Mouse (Mus musculus) cerebral cortex, adult 2 months (tissue): Measurements from ENCODE around the gene Wdr66.

ENCODE experiments used
- WGBS: fragments of 180-500 bp; shearing (Covaris S2); methylation state at CpG from one replicate; pipeline ENCODE4 v1.1.7; 2018; 5-methylcytosine and 5-hydroxymethylcytosine counted together

Wdr66 gene

DNA sequence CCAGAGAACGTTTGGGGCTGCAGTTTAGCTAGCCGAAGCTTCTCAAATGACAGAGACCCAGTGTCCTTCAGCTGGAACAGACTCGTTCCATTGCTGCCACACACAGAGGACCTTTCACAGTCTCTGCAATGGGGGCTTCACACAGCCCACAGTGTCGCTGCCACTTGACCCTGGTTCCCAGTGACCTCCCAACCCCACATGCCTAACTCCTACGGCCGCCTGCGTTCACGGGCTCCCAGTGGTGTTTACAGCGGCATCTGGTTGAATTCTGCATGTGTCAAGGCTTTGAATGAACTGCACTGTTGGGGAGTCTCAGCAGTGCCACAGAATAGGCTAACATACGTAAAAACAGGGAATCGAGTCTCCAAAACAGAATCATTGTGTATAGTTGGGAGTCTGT is 19.0 kb downstream of the Wdr66 start:
- WGBS = 74% methylated on average over 11 of the region's 11 CpGs

DNA sequence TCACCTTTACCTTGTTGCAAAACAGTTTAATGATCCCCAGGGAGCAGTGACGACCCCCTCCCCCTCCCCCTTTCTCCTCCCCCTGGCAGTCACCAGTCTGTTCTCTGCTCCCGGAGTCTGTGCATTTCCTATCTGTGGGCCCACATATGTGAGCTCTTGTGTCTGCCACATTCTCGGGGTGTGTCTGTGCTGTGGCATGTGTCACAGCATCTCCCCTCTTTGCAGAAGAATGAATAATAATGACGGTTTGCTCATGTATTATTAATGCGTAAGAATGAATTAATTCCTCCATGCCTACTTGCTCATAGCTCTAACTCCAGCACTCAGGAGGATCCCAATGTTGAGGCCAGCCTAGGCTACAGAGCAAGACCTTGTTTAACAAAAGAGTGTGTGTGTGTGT is 21.0 kb downstream of the Wdr66 start:
- 59% methylated on average over 5 of the region's 5 CpGs for WGBS

DNA sequence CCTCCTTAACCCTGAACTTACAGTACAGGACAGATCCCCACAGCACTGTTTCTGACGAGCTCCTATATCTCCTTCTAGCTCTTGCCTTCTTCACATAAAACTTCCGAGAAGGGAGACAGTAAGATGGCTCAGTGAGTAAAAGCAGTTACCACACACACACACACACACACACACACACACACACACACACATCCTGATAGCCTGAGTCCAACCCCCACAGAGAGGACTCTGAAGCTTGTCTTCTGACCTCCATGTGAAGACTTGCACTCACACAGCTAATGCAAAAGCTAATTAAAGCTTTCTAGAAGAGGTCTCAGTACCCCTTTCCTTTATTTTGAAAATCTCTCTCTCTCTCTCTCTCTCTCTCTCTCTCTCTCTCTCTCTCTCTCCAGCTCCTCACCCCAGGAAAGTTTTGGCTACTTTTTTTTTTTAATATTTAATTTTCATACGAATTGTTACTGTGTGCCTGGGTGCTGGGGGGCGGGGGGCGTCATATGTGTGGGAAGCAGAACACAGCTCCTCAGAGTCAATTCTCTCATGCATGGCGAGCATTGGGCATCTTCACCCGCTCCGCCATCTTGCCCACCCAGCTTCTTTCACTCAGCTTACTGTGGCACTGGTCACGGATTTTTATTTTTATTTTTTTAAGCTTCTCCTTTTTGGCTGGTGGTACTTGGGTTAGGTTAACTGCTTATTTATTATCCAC is 24.9 kb downstream of the Wdr66 start:
- WGBS = 71% methylated on average over 9 of the region's 9 CpGs

DNA sequence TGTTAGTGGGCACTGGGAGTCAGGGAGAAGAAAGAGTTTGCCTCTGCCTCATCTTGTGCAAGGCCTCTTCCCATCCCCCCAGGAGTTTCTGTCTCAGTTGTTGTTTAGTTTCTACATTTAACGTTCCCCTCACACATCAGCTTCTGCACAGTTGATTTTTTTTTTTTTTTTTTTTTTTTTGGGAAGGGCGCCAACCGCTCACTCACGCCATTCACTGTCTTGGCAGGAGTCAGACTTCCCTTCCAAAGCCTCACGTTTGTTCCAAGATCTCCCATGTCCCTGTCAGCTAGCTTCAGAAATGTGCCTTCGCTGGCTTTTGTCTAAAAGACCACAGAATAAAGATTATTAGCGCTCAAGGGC is 25.4 kb downstream of the Wdr66 start:
- 23% methylated on average over 7 of the region's 7 CpGs for WGBS

DNA sequence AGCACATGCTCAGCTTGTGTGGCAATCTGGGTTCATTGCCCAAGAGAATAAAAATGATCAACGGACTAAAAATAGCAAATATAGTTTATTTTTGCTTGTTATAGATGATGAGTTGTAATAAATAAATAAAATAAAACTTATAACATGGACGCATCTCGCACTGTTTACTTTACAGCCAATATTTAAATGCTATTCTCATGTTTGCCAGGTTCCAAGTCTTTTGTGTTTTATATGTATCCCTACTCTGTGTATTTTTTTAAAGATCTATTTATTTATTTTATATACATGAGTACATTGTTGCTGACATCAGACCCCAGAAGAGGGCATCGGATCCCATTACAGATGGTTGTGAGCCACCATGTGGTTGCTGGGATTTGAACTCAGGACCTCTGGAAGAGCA is 25.8 kb downstream of the Wdr66 start:
- 59% methylated on average over 4 of the region's 4 CpGs for WGBS

DNA sequence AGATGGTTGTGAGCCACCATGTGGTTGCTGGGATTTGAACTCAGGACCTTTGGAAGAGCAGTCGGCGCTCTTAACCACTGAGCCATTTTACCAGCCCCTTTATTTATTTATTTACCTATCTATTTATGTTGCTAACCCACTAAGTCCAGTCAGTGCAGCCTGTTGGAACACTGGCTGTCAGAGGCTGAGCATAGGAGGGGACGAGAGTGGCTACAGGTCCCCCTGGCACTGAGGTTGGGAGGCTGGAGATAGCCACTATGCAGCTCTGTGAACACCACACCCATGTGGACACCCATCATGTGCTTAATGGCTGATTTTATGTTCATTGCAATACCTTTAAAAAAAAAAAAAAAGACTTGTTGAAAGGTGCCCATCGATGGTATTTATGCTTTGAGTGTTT is 27.3 kb downstream of the Wdr66 start:
- WGBS = 74% methylated on average over 4 of the region's 4 CpGs

DNA sequence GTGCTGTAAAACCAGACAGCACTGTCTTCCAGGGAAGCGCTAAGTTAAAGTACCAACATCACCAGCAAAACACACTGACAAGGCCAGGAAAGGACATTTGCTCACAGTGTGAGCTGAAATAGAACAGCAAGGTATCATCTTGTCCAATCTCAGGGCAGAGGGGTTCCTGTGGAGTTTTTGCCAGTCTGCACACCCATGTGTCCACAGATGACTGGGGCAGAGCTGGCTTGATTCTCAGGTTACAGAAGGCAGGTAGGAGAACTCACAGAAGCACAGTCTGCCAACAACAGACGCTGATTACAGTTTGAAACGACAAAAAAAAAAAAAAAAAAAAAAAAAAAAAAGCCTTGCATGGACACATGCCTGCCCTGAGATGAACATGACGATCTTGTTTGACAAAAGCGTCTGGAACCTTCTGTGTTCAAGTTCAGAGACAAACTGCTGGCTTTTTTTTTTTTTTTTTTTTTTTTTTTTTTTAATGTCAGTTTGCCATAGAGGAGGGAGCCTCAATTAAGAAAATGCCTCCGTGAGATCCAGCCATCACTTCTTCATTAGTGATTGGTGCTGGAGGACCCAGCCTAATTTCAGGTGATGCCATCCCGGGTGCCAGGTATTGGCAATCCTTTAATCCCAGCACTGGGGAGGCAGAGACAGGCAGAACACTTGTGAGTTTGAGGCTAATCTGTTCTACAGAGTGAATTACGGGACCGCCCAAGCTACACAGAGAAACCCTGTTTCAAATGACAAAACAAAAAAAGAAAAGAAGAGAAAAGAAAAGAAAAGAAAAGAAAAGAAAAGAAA is 29.6 kb downstream of the Wdr66 start:
- WGBS = 76% methylated on average over 9 of the region's 9 CpGs

DNA sequence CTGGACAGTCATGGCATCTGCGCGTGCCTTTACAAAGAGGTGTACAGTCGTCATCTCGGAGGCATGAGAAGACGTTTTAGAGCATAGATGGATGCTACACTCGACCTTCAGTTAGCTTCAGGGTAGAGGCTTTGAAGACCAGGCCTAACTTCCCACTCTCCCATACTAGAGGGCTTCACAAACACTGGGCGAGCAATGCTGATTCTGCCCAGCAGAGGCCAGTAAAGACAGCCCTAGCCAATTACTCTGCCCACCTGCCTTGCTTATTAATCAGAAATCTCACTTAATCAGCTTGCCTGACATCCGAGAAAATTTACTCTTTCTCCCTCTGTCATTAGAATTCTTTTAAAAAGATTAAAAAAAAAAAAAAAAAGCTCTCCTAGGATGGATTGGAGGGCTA is 33.3 kb downstream of the Wdr66 start:
- WGBS = 49% methylated on average over 8 of the region's 8 CpGs

DNA sequence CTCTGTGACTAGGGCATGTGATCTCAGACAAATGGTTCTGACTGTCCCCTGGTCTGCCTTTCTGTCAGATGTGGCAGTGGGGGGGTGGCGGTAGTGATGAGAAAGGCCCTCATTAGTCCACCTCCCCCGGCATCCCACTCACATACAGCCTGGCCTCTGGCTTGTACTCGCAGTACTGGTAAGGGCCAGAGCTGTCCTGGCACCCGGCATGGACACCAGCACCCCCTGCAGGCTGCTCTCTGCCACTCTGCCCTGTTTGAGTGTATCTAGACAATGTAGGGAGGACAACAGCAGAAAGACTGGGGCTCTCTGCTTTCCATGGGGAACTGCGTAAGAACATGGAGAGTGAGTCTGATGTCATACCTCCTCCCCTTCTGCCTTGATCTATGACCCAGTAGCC is 36.2 kb downstream of the Wdr66 start:
- WGBS = 86% methylated on average over 5 of the region's 5 CpGs

DNA sequence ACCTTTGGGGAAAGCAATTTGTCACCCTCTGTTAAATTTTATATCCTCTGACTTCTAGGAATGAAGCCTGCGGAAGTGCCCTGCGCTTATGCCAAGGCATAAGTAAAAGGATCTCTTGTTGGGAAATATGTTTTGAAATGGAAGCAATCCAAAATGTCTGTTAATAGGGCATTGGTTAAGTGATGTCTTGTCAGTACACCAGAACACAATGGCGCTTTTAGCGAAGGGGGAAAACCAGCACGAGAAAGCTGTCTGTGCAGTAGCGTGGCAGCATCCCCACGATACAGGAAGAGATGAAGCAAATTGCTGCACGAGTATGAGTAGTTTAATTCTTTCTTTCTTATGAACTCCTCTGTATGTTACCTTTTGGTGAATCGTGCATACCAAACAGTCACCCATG is 42.8 kb downstream of the Wdr66 start:
- 71% methylated on average over 9 of the region's 9 CpGs for WGBS

DNA sequence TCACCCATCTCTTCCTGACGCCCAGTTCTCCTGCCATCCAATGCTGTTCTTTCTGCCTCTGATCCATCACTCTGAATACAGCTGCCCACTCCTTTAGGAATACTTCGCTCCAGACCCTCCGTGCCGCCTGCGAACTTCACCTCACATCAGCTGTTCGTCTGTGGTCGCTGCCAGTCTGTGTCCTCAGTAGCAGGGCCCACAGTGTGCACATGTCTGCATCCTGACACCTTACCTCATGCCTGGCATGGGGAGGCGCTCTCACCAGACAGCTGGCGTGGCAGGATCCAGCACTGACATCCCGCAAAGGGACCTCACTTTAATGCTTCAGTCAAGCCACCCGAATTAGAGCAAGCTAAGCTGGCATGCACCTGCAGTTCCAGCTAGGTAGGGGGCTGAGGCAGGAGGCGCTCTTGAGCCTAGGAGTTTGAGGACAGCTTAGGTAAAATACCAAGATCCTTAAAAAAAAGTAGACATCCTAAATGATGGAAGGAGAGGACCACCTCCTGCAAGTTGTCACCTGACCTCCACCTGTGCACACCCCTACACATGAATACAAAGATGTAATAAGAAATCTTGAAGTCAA is 44.4 kb downstream of the Wdr66 start:
- 79% methylated on average over 12 of the region's 12 CpGs for WGBS

DNA sequence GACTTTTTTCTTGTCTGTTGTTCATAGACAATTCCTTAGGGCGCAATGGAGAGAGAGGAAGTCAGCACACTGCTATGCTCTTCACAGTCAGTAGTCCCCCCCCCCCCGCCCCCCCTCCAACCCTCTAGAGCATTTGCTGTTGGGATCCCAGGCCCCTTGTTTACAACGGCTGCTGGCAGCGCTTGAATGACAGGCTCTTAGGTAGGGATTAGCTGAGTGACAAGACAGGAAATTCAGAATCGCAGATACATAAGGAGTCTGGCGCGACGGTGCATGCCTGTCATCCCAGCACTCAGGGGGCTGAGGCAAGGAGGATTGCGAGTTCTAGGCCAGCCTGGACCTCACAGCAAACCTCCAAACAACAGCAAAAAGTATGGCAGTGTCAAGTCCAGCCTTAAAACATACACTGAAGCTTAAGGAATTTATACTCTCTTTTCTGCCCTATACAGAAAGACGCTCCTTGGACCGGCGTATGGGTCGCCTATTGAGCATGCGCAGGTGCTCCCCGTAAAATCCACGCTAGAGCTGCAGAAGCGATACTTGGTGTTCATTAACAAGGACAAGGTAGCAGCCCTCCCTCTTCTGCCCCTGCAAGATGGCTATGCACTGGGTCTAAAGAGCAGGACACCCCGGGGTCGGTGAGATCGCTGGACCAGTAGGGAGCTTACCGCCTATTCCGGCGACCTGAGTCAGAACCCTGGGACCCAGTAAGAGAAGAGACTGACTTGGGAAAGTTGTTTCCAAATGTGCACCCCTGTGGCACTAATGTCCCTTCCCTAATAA is 45.3 kb downstream of the Wdr66 start:
- WGBS = 77% methylated on average over 23 of the region's 23 CpGs

DNA sequence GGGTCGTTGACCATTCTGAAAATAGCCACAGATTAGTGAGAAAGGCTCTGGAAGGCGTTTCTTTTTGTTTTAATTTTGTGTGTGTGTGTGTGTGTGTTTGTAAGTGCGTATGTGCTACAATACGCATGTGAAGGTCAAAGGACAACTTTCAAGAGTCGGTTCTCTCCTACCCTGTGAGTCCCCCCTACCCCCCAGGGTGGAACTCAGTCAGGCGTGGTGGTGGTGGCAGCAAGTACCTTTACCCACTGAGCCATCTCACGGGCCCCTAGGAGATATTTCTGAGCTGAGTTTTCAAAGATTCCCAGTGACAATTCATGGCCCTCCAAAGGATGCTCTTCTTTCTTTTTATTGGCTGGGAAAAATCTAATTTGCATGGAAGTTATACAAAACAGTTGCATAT is 45.9 kb downstream of the Wdr66 start:
- 83% methylated on average over 7 of the region's 7 CpGs for WGBS

DNA sequence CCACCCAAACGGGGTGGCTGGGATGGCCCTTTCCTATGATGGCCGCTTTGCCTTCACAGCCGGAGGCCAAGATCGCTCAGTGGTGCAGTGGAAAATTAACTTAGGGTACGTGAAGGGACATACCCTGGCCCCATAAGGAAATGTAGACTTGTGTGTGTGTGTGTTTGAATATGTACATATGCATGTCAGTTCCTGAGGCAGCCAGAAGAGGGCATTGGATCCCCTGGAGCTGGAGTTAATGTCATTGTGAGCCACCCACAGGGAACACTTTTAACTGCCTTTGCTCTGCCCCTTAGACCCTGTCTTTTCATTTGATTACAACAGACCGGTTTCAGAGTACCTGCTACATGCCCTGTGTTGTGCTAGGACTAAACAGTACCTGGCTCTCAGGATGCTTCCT is 46.6 kb downstream of the Wdr66 start:
- 94% methylated on average over 6 of the region's 6 CpGs for WGBS

DNA sequence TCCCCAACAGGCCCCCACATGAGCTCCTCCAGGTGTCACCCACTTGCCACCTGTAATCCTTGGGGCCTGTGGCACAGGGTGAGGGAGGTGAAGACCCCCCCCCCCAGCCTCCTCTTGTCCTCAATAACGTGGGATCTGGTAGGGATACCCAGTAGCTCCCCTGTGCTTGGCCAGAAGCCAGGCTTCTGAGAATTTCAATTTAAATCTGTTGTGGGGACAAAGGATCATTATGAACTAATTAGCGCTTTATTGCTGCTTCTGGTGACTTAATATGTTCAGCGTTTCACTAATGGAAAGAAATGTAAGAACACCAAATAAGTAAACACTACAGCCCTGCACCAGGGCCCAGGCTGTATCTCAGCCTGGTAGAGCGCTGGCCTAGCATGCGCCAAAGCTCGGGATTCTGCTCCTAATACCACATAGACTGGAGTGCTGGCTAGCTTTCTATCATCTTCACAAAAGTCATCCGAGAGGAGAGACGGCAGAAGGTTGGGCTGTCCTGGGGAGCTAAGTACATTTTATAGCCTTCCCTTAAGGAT is 48.7 kb downstream of the Wdr66 start:
- WGBS = 77% methylated on average over 8 of the region's 8 CpGs

DNA sequence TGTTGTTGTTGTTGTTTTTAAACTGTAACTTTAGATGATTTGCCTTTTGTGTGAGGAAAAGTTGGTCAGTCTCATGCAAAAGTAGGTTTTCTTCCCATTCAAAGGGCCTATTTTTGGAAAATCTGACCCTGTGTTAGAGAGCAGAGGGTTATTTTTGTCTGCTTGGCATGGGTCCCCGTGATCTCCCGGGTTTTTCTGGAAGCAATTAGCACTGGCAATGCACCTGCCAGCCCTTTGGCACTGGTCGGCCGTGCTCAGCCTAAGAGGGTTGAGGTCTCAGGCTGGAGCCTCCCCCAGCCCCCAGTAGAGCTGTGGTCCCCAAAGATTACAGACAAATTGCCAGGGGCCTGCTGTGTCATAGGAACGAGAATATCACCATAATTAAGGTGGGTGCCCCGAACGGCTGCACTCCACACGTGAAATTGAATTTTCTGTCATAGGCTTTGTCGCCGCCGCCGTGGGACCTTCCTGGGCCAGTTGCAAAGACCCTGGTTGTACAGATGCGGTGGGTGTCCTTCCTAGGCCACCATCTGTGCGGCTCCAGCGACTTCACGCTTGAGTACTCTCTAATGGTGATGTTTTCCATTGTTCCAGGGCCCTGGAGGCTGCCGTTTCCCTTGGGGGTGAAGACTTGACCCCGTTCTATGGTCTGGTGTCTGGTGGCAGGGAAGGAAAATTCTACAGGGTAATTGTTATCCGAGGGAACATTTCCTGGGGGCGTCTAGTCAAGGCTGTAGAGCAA is 50.0 kb downstream of the Wdr66 start:
- 75% methylated on average over 20 of the region's 20 CpGs for WGBS

DNA sequence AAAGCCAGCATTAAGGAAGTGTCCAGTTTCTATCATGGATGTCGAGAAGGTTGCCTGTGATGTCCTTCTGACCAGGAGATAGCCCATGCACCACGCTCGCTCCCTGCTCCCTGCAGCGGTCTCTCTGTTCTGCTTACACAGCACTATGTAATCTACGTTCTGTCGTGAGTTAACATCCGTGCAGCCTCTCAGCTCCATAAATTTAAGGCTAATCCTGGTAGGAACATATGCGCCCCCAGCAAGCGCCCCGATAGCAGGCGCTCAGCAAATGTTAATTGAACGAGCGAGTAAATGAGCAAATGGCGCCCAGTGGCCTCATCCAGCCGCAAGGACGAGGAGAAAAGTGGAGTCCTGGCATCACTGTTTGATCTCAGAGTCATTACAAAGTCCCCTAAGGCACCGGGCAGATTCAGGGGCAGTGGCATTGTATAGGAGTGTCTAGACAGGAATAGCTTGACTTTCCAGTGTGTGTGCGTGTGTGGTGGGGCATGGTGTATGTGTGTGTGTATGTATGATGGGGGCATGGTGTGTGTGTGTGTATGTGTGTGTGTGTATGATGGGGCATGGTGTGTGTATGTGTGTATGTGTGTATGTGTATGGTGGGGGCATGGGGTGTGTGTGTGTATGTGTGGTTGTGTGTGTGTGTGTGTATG is 55.9 kb downstream of the Wdr66 start:
- WGBS = 82% methylated on average over 18 of the region's 18 CpGs

DNA sequence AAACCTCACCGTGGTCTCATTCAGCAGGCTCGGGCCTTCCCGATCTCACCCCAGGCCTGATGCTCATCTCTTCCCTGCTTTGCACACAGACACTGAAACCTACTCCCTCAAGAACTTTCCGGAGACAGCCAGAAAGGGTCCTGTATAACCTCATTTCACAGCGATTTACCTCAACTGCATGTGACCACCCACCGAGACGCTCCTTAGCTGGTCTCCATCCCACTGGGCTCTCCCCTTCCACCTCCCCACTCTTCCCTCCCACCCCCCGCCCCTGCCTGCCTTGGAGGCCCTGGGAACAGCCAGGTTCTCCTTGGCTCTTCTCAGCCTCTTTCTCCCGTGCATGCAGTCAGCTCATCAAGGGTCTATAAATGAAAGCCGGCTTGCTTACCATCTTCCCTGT is 57.9 kb downstream of the Wdr66 start:
- WGBS = 54% methylated on average over 10 of the region's 10 CpGs

DNA sequence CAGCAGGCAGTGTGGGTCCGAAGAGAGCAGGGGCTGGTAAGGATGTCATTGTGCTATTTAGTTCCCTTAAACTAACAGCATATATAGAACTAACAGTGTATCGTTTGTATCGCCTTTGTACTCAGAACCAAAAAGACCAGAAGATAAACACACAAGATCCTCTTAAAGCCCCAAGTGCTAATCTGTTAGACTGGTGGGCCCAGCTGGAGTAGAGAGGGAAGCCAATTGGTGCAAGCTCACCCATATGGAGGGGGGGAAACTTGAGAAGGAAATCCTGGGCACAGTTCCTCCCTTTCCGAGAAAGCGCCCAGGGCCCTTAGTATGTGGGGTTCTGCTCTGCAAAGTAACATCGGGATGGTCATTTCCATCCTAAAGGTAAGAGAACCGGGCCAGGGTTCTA is 58.3 kb downstream of the Wdr66 start:
- 57% methylated on average over 7 of the region's 7 CpGs for WGBS

DNA sequence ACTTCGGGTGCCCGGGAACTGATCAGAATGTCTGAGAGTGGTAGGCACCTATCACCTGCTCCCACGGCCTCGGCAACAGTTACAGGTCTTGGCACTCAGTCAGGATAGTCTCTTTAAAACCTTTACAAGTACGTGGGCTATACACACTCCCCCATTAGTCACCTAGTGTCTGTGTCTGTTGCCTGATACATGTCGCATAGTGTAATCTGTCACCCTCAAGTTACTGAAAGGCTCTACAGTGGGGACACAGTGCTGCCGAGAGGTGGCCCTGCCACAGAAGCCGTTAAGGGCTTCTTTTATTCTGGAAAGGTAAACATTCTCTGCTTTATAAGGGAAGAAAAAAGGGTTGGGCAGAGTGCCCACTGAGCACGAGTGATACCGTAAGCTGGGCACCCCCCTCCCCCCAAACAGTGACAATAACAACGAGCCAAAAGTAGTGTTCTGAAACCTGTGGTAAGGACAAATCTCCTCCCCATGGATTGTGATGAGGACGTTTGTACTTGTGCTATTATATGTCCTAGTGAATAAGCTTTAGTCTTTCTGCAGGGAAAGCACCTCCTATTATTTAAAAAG is 61.2 kb downstream of the Wdr66 start:
- 50% methylated on average over 12 of the region's 12 CpGs for WGBS
